Mouse (Mus musculus) megakaryocyte progenitor cell, adult 5-6 weeks (primary cell): ENCODE measurements at regions not wholly inside any gene's neighbourhood (a gene's known extent, or its start where the extent isn't known, plus 50 kb on each side); places are given as distances from the start of the nearest gene placed in this dataset.

Experiments
- ATAC-seq: replicated peaks from 2 replicates; pipeline ENCODE4 v1.8.0; 2016; ENCODE audit warnings: mild to moderate bottlenecking, moderate TSS enrichment, inconsistent platforms; ENCODE audit not compliant: poor library complexity

DNA sequence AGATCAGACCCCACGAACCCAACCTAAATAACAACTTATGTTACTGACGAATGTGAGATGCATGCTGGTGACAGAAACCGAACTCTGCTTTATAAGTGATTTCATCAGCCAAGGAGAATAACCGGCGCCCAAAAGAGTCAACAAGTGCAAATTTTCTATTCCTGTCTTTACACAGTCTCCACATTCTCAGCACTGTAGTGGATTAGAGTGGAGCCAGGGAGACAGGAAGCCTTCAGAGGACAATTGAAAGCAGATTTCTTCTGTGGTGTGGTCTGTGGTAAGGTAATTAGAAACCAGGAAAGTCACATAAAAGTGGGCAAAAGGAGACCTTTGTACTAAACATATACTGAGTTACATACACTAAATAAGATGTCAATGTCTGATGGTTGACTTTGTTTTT lies 68.0 kb upstream of the Gm34302 start:
- ATAC-seq = no peak

GRCm38 (mm10) chr3:63542638-63543408 lies 59.1 kb upstream of the Gm34302 start:
- no peak for ATAC-seq

DNA sequence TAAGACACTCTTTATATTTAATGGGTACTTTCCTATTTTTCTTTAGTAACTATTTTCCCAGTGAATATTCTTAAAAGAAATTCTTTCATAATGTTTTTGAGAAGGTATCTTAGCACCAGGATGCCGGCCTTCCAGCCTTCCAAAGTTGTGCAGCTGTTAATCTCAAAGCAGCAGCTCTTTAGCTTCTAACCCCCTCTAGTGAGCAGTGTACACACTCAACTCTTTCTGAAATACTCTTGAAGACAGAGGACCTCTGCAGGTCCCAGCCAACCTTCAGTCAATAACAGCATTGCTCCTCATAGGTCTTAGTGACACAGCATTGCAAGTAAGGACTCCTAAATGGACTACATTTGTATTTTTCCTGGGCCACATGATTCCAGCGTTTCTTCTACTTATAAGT lies 55.2 kb upstream of the Gm34302 start:
- no peak for ATAC-seq

GRCm38 (mm10) chr3:63534141-63534540 lies 50.5 kb upstream of the Gm34302 start:
- ATAC-seq = no peak
